Mouse (Mus musculus): Measurements from ENCODE around the gene Csf1. TPM values are rescaled to one million over a fixed set of nuclear protein-coding genes. Genes with fewer than 3 reads are reported as not detected.

The Csf1 gene
- polyA plus RNA-seq, 1 experiment from 2014 or later: 8.5 TPM

Other genes starting within 250 kb of the Csf1 start
- 4.5 and 5.2 TPM in 2 replicates for gene Slc6a17, start 242.5 kb downstream of the Csf1 start, polyA plus RNA-seq (2014; fragmentation: Nextera tagmentation; extraction: Ambion mirVana)
- gene Ubl4b, start 205.4 kb downstream of the Csf1 start, polyA plus RNA-seq (2014; fragmentation: Nextera tagmentation; extraction: Ambion mirVana): not detected in 2 replicates
- 0.11 TPM in 1 of 2 replicates, not detected in the other for gene Alx3, start 165.4 kb downstream of the Csf1 start, polyA plus RNA-seq (2014; fragmentation: Nextera tagmentation; extraction: Ambion mirVana)
- gene Gm10961, start 129.1 kb downstream of the Csf1 start, polyA plus RNA-seq (2014; fragmentation: Nextera tagmentation; extraction: Ambion mirVana): not detected in 2 replicates
- gene Strip1, start 128.8 kb downstream of the Csf1 start, polyA plus RNA-seq (2014; fragmentation: Nextera tagmentation; extraction: Ambion mirVana): 40.3 TPM in 2 replicates
- gene Ahcyl1, start 63.9 kb downstream of the Csf1 start, polyA plus RNA-seq (2014; fragmentation: Nextera tagmentation; extraction: Ambion mirVana): 63.7 and 64.4 TPM in 2 replicates
- not detected in 2 replicates for gene Eps8l3, start 116.8 kb upstream of the Csf1 start, polyA plus RNA-seq (2014; fragmentation: Nextera tagmentation; extraction: Ambion mirVana)
- 132 and 150 TPM in 2 replicates for gene Gstm5, start 135.4 kb upstream of the Csf1 start, polyA plus RNA-seq (2014; fragmentation: Nextera tagmentation; extraction: Ambion mirVana)
- 20.1 and 22.2 TPM in 2 replicates for gene Gstm7, start 171.3 kb upstream of the Csf1 start, polyA plus RNA-seq (2014; fragmentation: Nextera tagmentation; extraction: Ambion mirVana)
- 11.3 and 11.9 TPM in 2 replicates for gene Gstm6, start 183.3 kb upstream of the Csf1 start, polyA plus RNA-seq (2014; fragmentation: Nextera tagmentation; extraction: Ambion mirVana)
- gene Gstm3, start 208.8 kb upstream of the Csf1 start, polyA plus RNA-seq (2014; fragmentation: Nextera tagmentation; extraction: Ambion mirVana): not detected in 2 replicates
- 59.8 and 68.2 TPM in 2 replicates for gene Gstm2, start 226.0 kb upstream of the Csf1 start, polyA plus RNA-seq (2014; fragmentation: Nextera tagmentation; extraction: Ambion mirVana)